Mouse (Mus musculus) common myeloid progenitor, adult 5-6 weeks (primary cell): ENCODE measurements around the gene Gna15. TPM values are rescaled to one million over a fixed set of nuclear protein-coding genes. Genes with fewer than 3 reads are reported as not detected.
A peak's percentile ranks its signal among the peaks of the same experiment; 100 is the strongest.

Source experiments
- ATAC-seq: replicated peaks from 2 replicates; pipeline ENCODE4 v1.8.0; 2016; ENCODE audit warnings: low read depth, mild to moderate bottlenecking, moderate TSS enrichment, inconsistent platforms; ENCODE audit not compliant: poor library complexity, severe bottlenecking
- total RNA-seq: library from RNA; stranded (forward); fragments of 200-1000, 187-1606 nt; gene quantifications from 2 replicates; pipeline ENCODE4 v1.2.3, GENCODE M21; 2017

The Gna15 gene
- total RNA-seq, 1 experiment from 2014 or later: 39.1 TPM

DNA sequence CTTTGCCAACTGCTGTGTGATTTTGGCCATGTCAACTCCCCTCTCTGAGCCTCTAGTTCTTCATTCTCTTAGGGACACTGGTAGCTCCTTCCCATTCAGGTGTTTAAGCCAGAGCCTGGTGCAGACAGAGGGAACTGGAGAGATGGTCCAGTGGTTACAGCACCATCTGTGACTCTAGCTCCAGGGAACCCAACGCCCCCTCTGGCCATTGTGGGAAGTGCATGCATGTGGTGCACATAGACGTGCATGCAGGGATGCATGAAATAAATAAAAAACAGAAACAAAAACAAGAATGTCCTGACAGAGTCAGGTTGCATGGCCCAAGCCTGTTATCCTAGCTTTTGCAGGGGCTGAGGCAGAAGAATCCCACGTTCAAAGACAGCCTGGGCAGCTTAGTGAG is 32.3 kb upstream of the Gna15 start:
- ATAC-seq: no peak

DNA sequence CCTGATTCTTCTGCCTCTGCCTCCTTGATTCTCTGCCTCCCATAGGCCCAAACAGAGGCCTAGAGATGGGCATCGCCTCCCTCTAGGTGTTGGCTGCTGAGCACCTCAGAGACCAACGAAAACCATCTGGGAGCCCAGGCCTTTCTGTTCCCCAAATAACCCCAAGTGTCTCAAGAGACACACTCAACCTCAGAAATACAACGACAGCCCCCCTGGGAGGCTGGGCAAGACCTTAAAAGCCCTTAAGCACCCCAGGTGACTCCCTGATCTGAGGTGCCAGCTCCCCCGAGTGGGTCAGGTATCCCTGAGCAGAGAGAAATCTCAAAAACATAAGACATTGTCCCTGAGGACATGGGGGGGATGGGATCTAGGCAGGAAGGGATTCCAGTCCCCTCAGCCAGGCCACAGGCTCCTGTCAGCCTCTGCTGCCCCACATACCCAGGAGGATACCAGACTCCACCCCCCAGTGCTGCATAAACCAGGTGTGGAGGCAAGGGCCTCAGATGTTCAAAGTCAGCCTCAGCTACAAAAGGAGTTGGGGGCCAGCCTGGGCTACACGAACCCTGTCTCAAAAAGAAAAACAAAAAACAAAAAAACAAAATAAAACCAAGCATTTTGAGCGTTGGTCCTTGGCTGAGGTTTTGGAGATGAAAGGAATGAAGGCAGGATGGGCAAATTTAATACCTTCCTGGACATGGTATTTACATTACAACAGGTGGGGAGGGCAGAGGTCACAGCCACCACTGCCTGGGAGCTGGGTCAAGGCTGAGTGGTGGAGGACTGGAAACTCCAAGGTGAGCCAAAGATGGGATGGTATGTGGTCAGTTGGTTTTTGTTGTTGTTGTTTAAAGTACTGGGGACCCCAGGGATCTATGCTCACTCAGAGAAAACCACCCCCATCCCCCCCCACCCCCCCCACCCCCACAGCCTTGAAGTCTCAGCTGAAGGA is 30.1 kb upstream of the Gna15 start:
- ATAC-seq: no peak

DNA sequence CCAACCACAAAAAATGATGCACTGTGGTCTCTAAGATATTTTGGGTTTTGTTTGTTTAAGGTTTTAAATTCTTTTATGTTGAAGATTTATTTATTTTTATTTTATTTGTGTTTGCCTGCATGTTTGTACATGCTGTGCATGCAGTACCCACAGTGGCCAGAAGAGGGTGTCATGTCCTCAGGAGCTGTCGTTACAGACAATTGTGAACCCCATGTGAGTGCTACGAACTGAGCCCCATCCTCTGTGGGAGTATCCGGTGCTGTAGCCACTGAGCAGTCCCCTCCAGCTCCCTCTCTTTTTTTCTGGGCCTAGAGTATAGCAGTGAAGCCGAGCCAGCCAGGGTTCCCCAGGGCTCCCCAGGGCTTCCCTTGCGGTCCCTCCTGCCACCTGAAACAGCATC is 29.2 kb upstream of the Gna15 start:
- no peak for ATAC-seq

DNA sequence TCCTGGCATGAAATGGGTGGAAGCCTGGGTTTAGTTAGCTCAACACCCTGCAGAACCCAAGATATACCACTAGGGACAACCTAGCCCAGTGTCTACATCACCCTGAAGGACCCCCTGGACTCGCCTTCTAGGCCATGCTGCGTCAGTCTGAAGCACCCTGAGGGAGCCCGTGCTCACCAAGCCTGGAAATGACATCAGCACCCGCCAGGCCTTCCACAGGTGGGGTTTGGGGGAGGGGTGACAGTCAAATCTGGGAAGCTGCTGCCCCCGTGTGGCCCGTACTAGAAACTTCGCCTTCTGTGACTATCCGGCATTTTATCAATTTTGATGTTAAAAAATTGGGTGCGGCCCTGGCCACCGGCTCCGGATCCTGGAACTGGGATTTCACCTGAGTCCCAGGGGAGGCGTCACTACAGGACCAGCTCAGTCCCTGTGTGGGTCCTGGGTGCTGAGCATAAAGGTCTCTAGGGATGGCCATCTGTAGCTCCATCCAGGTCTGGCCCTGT is 27.6 kb upstream of the Gna15 start:
- peak; percentile 79 for ATAC-seq

DNA sequence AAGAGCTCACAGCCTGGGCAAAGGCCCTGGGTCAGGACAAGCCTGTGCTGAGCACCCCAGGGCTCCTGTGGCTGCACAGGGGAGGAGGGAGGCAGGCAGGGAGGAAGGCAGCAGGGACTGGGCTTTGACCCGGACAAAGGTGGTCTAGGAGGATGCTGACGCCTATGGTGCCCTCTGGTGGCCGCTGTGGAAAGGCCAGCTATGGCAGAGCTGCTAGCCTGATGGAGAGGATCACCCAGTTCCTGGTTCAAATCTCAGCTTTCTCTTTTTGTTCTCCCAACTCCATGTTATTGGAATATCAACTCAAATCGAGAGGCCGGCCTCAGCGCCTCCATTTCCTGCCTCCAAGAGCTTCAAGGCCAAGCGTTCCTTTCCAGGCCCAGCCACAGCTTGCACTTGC is 26.2 kb upstream of the Gna15 start:
- peak; percentile 51 for ATAC-seq

DNA sequence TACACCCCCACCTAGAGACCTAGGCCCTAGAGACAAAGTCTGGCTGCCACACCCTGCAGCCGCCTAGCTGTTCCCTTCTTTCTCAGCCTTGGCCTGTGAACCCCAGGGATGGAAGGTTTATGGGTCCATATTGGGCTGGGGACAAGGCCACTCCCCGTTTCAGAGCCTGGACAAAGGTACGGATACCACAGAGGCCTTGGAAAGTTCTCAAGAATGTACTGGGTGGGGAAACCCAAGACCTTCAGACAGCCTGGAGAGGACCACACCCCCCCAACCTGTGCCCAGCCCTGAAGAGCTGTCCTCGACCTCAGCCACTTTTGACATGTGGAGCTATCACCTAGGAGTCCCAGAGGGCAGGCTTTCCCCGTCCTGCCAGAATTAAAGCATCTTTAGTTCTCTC is 24.9 kb upstream of the Gna15 start:
- no peak for ATAC-seq

DNA sequence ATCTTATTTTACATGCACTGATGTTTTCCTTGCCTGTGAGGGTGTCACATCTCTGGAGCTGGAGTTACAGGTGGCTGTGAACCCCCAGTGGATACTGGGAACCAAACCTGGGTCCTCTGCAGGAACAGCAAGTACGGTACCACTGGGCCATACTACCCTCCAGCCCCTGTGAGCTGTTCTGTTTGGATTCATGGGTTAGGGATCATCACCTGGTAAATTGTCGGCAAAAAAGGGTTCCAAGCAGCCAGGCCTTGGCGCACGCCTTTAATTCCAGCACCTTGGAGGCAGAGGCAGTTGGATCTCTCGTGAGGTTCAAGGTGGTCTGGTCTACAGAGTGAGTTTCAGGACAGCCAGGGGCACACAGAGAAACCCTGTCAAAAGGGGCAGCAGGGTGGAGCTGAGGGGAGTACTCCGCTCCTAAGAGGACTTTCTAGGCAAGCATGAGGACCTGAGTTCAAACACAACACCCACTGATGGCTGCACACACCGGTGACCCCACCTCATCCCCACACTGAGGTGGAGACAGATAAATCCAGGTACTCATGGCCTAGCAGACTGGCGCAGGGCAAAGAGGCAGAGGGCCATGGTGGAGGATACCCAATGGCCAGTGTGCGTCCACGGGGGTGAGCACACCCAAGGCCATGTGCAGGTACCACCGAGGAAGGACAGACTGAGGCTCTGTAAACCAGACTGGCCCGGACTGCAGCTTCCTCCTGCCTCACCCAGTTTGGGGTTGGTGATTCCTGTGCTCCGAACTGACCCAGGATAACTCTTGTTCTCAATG is 23.0 kb upstream of the Gna15 start:
- ATAC-seq: no peak

DNA sequence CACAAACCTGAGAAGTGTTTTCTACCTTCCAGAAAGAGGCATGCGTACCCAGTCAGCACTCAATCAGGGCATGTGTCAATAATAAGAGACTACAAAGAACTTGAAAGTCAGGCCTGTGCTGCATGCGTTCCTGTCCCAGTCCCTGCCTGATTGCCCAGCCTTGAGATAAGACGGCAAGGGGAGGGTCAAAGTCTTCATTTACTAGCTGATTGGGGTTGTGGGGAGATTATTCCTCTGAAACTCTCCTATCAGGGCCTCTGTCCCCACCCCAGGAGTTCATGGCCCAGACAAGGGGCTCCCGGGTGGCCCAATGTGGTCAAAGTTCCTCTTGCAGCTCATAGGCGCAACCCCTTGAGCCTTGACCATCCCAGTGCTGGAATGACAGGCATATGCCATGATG is 22.3 kb upstream of the Gna15 start:
- no peak for ATAC-seq

DNA sequence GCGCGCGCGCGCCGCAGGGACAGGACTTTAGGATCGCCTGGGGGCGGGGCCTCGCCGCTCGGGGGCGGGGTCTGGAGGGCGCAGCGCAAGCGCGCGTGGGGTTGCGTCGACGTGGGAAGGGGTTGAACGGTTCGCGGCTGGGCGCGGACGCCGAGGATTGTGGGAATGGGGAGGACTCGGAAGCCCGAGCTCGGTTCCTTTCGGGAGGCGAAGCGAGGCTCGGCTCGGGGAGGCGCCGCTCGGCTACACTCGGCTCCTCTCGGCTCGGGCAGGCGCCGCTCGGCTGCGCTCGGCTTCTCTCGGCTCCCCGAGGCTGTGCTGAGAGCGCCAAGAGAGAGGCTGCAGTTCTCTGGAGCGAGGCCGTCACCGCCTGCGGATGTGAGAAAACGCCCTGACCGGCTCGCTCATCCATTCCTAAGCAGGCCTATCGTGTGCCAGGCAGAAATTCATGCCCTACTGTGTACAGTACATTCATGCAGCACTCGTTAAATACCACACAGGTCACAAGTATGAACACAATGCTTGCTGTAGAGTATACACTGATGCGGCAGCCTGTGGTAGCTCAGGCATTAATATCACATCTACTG is 21.2 kb upstream of the Gna15 start, which contains the start of gene Gna11:
Gene Gna11, minus strand, starts transcription at position 30 of the 587 bp plus-strand sequence.
- peak; percentile 90 for ATAC-seq

DNA sequence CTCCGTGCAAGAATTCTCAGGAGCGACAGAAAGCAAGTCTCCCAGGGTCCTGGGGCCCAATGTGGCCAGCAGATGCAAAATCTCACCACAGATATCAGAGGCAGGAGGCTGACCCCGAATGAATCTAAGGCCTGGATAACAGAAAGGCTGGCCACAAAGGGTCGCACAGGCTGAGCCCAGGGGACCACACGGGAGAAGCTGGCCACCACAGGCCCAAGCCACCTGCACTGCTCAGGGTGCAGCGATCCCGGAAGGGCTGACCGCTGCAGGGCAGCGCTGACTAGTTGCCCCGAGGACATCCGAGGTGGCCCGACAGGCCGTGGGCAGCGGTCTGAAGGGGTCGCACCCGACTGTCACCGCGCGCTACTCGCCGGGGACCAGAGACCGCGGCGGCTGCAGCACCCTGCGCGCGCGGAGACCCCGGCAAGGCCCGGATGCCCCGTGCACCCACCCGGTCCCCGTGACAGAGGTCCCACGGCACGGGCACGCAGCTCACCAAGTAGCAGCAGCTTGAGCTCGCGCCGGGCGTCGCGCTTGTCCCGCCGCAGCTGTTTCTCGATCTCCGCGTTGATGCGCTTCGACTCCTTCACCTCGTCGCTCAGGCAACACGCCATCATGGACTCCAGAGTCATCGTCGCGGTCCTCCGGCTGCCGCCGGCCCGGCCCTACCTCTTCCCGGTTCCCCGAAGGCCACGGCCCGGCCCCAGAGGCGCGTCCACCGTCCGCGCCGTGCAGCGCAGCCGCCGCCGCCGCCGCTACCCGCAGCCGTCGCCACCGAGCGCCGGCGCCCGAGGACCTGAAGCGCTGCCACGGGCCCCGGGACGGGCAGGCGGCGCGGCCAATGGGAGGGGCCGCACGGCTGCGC is 20.5 kb upstream of the Gna15 start:
- no peak for ATAC-seq

DNA sequence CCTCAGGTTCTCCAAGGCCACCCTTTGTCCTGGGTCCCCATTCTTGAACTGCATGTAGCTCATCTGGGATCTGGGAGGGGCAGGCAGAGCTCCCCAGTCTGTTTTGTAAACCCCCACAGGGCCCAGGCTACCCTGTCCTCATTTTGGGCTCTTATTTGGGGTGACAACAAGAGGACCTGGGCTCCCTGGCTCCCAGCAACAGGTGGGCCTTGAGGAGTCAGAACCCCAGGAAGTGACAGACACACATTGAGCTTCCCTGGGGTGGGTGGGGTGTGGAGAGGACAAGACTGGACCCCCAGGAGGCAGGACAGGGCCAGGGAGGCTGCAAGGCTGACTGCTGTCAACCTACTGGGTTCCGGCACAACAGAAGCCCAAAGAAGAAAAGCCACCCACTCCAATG is 19.6 kb upstream of the Gna15 start:
- ATAC-seq: no peak

DNA sequence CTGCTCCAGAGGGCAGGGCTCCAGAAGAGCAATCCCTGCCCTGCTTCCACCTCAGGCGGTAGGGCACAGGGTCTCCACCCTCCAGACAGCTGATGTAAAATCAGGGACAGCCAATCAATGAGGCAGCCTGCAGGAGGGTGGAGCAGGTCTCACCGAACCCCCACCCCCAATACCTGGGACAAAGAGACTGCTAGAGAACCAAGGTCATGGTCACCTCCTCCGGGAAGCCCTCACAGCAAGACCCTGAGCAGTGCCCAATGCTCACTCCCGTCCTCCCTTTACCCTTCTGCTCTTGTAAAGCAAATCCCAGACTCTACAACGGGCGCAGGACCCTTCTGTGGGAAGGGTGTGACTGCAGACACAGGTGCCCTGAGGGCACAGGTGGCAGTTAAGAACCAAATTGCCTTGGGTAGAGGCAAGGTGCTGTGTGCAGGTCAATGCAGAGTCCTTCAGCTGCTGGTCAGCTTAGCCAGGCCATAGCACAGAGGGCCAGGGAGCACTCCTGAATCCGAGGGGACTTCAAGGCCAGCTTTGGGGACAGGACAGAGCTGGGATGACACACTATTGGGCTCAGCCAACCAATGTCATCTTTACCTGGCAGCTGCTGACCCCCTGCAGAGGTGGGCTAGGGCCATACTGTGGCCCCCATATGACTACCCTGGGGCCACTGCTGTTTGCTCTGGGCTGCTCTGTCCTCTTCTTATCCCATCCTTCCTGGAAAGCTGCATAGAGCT is 18.9 kb upstream of the Gna15 start:
- ATAC-seq: no peak

DNA sequence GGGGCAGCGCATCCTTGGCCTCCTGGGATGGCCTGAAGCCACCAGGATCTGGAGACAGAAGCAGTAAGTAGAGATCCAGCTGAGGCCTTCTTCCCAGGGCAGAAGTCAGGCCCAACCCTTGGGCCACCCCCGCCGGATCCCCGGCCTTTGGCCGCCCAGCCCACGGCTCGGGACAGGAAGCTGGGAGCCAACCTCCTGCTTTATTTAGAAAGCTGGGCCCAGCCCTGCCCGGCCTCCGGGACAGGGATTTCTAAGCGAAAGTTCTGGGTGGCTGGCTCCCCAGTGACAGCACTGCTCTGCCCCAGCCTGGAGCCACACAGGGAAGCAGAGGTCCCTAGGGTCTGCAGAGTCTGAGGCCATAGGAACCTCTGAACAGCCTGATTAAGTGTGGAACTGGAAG is 17.8 kb upstream of the Gna15 start:
- ATAC-seq: no peak

DNA sequence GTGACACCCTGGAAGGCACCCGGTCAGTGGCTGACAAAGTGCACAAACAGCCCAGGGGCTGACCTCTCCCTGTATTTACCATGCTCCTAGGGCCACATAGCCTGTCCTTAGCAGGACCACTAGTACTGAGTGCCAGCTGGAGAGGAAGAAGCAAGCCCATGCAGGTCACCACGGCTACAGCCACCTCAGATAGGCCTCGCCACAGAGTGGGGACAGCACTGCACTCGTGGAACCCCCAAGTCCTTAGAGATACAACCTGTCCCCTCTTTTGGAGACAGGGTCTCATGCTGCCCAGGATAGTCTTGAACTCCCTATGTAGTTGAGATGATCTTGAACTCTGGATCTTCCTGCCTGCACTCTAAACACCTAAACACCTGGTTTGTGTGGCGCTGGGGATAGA is 17.3 kb upstream of the Gna15 start:
- ATAC-seq: no peak

DNA sequence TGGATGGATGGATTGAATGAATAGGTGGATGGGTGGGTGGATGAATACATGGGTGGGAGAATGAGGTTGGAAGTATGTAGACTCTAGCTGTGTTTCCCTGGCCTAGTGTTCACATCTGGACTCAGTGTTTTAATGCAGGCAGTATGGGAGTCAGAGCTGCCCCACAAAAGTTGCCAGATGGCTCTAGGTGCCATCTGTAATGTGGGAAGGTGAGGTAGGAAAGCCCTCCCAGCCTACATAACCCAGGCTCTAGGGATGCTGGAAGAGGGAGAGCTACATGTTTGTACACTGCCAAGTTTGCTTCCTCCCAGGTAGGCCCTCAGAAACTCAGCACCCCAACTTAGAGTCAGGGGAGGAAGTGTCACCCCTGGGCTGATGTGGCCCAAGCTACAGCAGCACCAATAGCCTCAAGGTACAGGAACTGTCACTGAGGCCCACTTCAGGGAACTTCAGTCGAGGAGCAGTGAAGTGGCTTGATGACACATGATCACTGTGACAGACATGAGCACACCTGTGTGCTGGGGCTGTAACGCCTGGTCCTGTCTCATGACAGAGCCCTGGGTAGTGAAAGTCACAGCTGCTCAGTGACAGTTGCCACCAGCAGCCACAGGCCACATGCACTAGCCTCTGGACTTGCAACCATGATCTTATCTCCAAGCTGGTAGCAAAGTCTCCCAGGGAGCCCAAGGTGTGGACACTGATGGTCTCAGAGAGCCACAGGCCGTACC is 14.5 kb upstream of the Gna15 start:
- ATAC-seq: no peak

DNA sequence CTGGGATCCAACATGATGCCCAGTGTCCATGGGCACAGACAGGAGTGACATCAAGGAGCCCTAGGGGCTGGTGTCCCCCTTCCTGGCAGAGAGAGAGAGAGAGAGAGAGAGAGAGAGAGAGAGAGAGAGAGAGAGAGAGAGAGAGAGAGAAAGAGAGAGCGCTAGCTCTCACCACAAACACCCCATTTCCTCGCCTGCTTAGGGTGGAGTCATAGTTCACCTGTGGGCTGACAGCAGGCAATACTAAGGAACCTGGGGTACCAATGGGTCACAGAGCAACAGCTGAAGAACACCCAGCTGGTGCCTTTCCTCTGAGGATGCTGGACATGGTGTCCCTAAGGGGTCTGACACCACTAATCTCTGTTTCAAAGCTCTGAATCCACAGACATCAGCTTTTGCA is 13.4 kb upstream of the Gna15 start:
- no peak for ATAC-seq

DNA sequence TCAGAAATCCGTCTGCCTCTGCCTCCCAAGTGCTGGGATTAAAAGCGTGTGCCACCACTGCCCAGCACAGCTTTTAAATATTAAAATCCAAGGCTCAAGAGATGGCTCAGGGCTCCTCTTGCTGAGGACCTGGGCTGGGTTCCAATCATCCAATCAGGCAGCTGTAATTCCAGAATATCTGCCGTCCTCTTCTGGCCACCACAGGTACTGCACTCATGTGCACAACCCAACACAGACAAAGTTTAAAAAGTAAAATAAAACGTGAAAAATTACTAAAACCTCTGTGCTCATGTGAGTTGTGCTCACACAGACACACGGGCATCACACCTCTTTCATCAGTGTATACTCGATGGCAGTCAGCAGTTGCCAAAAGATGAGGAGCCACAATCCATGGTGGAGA is 12.7 kb upstream of the Gna15 start:
- peak; percentile 59 for ATAC-seq

DNA sequence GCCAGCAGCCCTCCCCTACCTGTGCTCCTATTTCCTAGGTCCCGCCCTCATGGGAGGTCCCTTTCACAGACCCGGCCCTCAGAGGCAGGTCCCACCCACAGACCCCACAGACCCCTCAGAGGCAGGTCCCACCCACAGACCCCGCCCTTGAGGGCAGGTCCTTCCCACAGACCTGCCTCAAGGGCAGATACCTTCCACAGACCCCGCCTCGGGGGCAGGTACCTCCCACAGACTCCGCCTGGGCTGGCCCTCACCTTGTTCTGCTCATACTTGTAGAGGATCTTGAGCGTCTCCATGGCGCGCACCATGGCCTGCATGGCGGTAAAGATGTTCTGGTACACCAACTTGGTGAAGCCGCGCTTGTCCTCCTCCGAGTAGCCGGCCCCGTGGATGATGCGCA is 10.8 kb upstream of the Gna15 start:
- no peak for ATAC-seq
